Mouse (Mus musculus) neural tube, embryonic 12.5 days (tissue): ENCODE measurements around the gene Znhit6. TPM values are rescaled to one million over a fixed set of nuclear protein-coding genes. Genes with fewer than 3 reads are reported as not detected.

Source experiments
- ATAC-seq: fragments of 200-750 bp; cut with Nextera tagmentation; 2 replicates; pipeline ENCODE4 v1.8.0; 2017; ENCODE audit warnings: low read depth, mild to moderate bottlenecking, moderate TSS enrichment, moderate library complexity; ENCODE audit not compliant: low FRiP score
- H3K27ac ChIP-seq: fragments of 300-500 bp; sonication (generic); 2 replicates; pipeline ENCODE4 v1.5.1; 2016
- H3K27me3 ChIP-seq: fragments of 300-500 bp; sonication (generic); replicated peaks from 2 replicates; pipeline ENCODE4 v1.6.1; 2016; ENCODE audit warnings: mild to moderate bottlenecking
- H3K36me3 ChIP-seq: fragments of 300-500 bp; sonication (generic); 2 replicates; pipeline ENCODE4 v1.6.1; 2016; ENCODE audit warnings: mild to moderate bottlenecking
- H3K4me1 ChIP-seq: fragments of 300-500 bp; sonication (generic); 2 replicates; pipeline ENCODE4 v1.6.1; 2016
- H3K4me2 ChIP-seq: fragments of 300-500 bp; sonication (generic); replicated peaks from 2 replicates; pipeline ENCODE4 v1.6.1; 2016; ENCODE audit warnings: mild to moderate bottlenecking
- H3K4me3 ChIP-seq: fragments of 300-500 bp; sonication (generic); 2 replicates; pipeline ENCODE4 v1.5.1; 2016
- H3K9ac ChIP-seq: fragments of 300-500 bp; sonication (generic); 2 replicates; pipeline ENCODE4 v1.6.1; 2016; ENCODE audit warnings: mild to moderate bottlenecking
- H3K9me3 ChIP-seq: fragments of 300-500 bp; sonication (generic); 2 replicates; pipeline ENCODE4 v1.6.1; 2016; ENCODE audit warnings: mild to moderate bottlenecking
- WGBS: fragments of 180-500 bp; shearing (Covaris S2); methylation state at CpG from one replicate; pipeline ENCODE4 v1.1.7; 2016; 5-methylcytosine and 5-hydroxymethylcytosine counted together
- polyA plus RNA-seq: library from polyadenylated mRNA; unstranded; fragments of >200 nt; fragmentation: Nextera tagmentation; extraction: Ambion mirVana; gene quantifications from 2 replicates; pipeline ENCODE4 v1.2.1, GENCODE M21; 2016

Gene Znhit6
- polyA plus RNA-seq: 38.4 and 40.4 TPM in 2 replicates

DNA sequence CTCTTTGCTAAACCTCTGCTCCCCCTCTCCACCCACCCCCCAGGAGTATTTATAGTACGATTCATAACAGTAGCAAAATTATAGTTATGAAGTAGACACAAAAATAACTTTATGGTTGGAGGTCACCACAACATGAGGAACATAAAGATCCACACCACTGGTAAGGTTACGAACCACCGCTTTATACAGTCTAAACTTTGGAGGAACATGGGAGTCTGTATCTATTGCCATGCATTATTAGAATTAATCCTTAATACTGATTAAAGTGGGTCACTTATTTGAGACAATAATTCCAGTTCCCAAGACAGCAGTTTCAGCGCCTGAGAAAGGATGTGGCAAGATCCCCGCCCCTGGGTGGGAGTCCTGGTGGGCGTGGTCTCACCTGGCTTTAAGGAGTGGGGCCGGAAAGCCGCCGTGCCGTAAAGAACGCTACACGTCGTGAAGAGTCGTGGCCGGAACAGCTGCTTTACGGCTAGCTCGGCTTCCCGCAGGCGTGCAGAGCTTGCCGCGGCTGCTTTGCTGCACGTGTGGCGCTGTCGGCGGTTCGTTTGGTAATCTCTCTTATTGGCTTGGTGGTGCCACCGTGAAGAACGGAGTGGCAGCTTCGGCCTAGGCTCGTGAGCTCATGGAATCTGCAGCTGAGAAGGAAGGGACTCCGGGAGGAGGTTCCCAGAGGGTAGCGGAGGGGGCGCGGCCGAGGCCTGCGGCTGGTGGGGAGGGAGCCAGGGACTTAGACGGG lies at the start of gene Znhit6:
Znhit6 (plus strand) TSS at position 463 of the 739 bp plus-strand sequence.
- WGBS: 6% methylated on average over 37 of the region's 37 CpGs
- peak; percentile 91 for ATAC-seq
- Histone ChIP-seq H3K4me3 (peak within 1 kb of the TSS; percentile 69), H3K36me3 (peaks cover 23% of the 10 kb centered on the region), H3K9me3 (no peaks in the 10 kb centered on the region), H3K27me3 (no peaks in the 10 kb centered on the region), H3K4me1 (peaks cover 8% of the 10 kb centered on the region), H3K27ac (no peak within 1 kb of the TSS), H3K4me2 (peak within 1 kb of the TSS; percentile 75), H3K9ac (peak within 1 kb of the TSS; percentile 61)

DNA sequence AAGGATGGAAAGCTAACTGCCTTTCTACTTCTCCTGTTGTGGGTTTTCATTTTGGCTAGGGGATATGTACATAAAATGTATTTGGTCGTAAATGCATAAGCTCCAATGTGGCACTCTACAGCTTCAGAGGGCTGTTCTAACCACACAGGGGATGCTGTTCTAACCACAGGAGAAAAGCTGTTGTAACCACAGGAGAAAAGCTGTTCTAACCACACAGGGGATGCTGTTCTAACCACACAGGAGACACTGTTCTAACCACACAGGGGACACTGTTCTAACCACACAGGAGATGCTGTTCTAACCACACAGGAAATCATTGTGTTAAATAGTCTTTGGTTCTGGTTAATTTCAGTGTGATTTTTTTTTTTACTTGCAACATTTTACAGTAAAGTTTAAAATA lies 38.1 kb upstream of the Znhit6 start:
- Histone ChIP-seq H3K36me3 (no peaks in the 10 kb centered on the region), H3K27me3 (no peaks in the 10 kb centered on the region), H3K27ac (no peak overlapping the region), H3K9me3 (peaks cover 2% of the 10 kb centered on the region; the same call in 1 of the 2 replicates), H3K4me3 (no peak overlapping the region), H3K9ac (no peak overlapping the region), H3K4me2 (no peak overlapping the region), H3K4me1 (no peaks in the 10 kb centered on the region)
- ATAC-seq: no peak
- WGBS: 82% methylated on average over 1 of the region's 1 CpGs

DNA sequence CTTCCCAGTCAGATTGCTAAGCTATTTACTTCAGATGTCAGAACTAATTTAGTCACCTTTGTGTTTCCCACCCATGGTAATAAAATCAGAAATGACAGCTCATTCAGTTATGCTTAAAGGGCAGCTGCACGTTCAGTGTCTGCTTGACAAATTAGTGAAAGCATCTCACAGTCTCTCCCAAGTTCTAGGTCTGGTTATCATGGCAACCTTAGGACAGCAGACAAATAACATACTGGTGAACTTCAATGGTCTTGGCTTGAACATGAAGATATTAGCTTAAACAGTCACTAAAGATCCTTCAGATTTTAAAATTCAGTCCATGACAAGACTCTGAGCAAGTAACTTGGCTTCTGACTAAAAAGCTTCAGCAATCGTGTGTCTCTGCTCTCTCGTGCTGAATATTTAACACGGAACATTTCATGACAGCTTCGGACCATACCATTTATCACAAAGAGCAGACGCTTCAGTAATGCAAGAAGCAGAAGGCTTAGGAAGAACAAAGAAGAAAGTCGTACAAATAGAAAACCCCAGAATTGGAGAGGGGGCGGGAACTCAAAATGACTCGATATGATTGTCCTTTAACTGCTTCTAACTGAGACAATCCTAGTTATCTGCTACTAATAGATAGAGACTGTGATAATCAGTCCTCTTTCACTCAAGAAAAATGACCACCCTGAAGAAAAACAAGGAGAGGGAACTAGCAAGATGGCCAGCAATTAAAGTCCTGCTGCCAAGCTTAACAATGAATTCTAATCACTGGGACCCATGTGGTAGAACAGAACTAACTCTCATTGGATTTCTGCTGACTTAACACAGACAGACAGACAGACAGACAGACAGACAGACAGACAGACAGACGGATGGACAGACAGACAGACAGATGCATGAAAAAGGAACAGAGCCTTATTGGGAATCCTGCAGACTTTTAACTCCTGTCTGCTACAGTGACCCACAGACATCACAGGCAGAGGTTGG lies 27.3 kb upstream of the Znhit6 start:
- no peak for ATAC-seq
- Histone ChIP-seq H3K4me2 (no peak overlapping the region), H3K4me1 (no peaks in the 10 kb centered on the region), H3K4me3 (no peak overlapping the region), H3K27me3 (no peaks in the 10 kb centered on the region), H3K9me3 (no peaks in the 10 kb centered on the region), H3K27ac (no peak overlapping the region), H3K36me3 (no peaks in the 10 kb centered on the region), H3K9ac (no peak overlapping the region)
- whole genome bisulfite sequencing: 79% methylated on average over 10 of the region's 10 CpGs

DNA sequence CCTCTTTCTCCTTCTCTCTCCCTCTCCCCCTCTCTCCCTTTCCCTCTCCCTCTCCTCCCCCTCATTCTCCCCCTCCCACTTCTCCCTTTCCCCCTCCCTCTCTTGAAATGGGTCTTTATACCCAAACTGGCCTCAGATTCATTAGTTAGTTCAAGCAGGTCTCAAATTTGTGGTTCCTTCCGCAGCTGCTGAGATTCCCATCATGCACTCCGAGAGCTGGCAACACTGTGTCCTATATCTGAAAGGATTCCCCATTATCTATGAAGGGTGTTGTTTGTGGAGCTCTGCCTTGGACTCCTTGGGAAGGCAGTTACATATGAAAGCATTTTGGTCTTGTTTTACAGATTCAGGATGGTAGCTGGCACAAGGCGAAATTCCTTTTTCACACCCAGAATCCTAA lies 25.8 kb upstream of the Znhit6 start:
- no peak overlapping the region for H3K4me2 ChIP-seq
- no peaks in the 10 kb centered on the region for H3K9me3 ChIP-seq
- no peak overlapping the region for H3K27ac ChIP-seq
- 68% methylated on average over 3 of the region's 3 CpGs for whole genome bisulfite sequencing
- H3K4me1 ChIP-seq: no peaks in the 10 kb centered on the region
- H3K27me3 ChIP-seq: no peaks in the 10 kb centered on the region
- H3K9ac ChIP-seq: no peak overlapping the region
- H3K4me3 ChIP-seq: no peak overlapping the region
- ATAC-seq: no peak
- H3K36me3 ChIP-seq: no peaks in the 10 kb centered on the region

DNA sequence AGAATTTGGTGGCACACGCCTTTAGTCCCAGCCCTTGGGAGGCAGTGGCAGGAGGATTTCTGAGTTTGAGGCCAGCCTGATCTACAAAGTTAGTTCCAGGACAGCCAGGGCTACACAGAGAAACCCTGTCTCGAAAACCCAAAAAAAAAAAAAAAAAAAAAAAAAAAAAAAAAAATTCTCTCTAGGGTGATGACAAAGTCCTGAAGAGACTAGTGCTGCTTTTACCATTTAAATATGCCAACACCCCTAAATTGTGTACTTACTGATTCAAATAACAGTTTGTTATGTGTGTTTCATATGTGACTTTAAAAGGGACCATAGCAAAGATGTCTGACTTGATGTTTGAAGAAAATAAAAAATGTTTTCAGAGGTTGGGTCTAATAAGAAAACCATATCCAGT lies 21.6 kb upstream of the Znhit6 start:
- H3K27ac ChIP-seq: no peak overlapping the region
- 86% methylated on average over 2 of the region's 2 CpGs for WGBS
- no peak overlapping the region for H3K4me2 ChIP-seq
- no peak for ATAC-seq
- no peaks in the 10 kb centered on the region for H3K36me3 ChIP-seq
- no peaks in the 10 kb centered on the region for H3K27me3 ChIP-seq
- no peak overlapping the region for H3K4me3 ChIP-seq
- H3K9me3 ChIP-seq: no peaks in the 10 kb centered on the region
- no peak overlapping the region for H3K9ac ChIP-seq
- no peaks in the 10 kb centered on the region for H3K4me1 ChIP-seq

- WGBS: 94% methylated on average over 10 of the region's 10 CpGs
- Histone ChIP-seq H3K36me3 (no peaks in the 10 kb centered on the region), H3K27me3 (no peaks in the 10 kb centered on the region), H3K9ac (no peak overlapping the region), H3K4me2 (no peak overlapping the region), H3K9me3 (no peaks in the 10 kb centered on the region), H3K4me3 (no peak overlapping the region), H3K27ac (no peak overlapping the region), H3K4me1 (no peaks in the 10 kb centered on the region)
- no peak for ATAC-seq
Observed at GRCm38 (mm10) chr3:145556206-145556605, 19.8 kb upstream of the Znhit6 start.

GRCm38 (mm10) chr3:145559675-145560074 lies 16.3 kb upstream of the Znhit6 start:
- H3K27me3 ChIP-seq: no peaks in the 10 kb centered on the region
- WGBS: 94% methylated on average over 5 of the region's 5 CpGs

DNA sequence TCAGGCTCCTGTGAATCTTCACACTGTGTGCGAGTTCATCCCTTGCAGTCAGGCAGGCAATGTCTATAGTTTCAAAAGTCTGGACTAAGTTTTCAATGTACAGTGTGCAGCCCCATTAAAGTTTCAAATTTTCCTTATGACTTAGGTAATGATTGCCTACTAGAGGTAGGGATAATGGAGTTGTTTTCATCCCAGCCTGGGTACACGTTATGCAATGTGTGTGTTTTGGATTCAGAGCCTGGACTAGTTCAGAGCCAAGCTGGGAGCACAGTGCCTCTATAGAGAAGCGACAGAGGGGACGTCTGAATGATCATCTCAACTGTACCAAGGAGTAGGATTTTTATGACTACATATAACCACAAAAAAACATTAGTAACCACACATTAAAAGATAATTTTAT lies 15.9 kb upstream of the Znhit6 start:
- 86% methylated on average over 4 of the region's 4 CpGs for WGBS
- no peak overlapping the region for H3K9ac ChIP-seq
- ATAC-seq: no peak
- H3K27ac ChIP-seq: no peak overlapping the region
- no peaks in the 10 kb centered on the region for H3K4me1 ChIP-seq
- peaks cover 4% of the 10 kb centered on the region; the same call in 1 of the 2 replicates for H3K9me3 ChIP-seq
- H3K36me3 ChIP-seq: no peaks in the 10 kb centered on the region
- H3K4me3 ChIP-seq: no peak overlapping the region
- H3K4me2 ChIP-seq: no peak overlapping the region
- H3K27me3 ChIP-seq: no peaks in the 10 kb centered on the region

More at GRCm38 (mm10) chr3:145559675-145560074, 16.3 kb upstream of the Znhit6 start:
- H3K9me3 ChIP-seq: peaks cover 4% of the 10 kb centered on the region; the same call in 1 of the 2 replicates
- H3K4me3 ChIP-seq: no peak overlapping the region
- H3K9ac ChIP-seq: no peak overlapping the region
- no peak overlapping the region for H3K27ac ChIP-seq
- H3K4me2 ChIP-seq: no peak overlapping the region
- no peak for ATAC-seq
- H3K36me3 ChIP-seq: no peaks in the 10 kb centered on the region
- H3K4me1 ChIP-seq: no peaks in the 10 kb centered on the region

DNA sequence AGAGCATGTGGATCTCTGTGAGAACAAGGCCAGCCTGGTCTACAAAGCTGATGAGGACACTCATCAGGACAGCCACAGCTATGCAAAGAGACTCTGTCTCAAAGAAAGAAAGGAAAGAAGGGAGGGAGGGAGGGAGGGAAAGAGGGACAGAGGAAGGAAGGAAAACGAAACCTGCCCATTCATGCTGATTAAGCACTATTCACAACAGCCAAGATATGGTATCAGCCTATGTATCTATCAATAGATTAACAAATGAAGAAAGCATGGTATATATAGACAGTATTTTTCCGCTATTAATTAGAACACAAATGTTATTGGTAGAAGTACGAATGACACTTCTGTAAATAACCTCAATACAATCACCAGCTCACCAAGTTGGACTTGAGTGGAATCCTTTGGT lies 1.5 kb upstream of the Znhit6 start:
- no peaks in the 10 kb centered on the region for H3K9me3 ChIP-seq
- no peaks in the 10 kb centered on the region for H3K27me3 ChIP-seq
- H3K4me3 ChIP-seq: no peak overlapping the region
- H3K4me2 ChIP-seq: no peak overlapping the region
- H3K36me3 ChIP-seq: peaks cover 17% of the 10 kb centered on the region
- H3K4me1 ChIP-seq: peaks cover 8% of the 10 kb centered on the region
- no peak for ATAC-seq
- 93% methylated on average over 3 of the region's 3 CpGs for WGBS
- H3K27ac ChIP-seq: no peak overlapping the region
- no peak overlapping the region for H3K9ac ChIP-seq

DNA sequence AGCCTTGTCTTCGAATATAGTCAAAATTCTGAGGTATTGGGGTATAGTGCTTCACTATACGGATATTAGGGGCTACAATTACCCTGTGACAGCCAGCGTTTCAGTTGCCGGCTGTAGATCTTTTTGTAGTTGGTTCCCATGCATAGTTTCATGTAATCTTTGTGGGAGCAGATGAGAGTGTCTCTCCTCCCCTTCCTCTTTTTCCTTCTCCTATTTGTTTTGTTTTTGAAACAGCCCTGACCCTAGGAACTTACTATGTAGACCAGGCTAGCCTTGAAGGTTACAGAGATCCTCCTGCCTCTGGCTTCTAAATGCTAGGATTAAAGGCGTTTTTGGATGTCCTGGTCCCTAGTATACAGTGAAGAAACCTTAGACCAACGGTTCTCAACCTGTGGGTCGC lies 665 bp upstream of the Znhit6 start:
- Histone ChIP-seq H3K9me3 (no peaks in the 10 kb centered on the region), H3K27ac (no peak overlapping the region), H3K36me3 (peaks cover 22% of the 10 kb centered on the region), H3K4me1 (peaks cover 8% of the 10 kb centered on the region), H3K4me2 (peak overlapping the region; percentile 75; the same call in 1 of the 2 replicates), H3K9ac (no peak overlapping the region), H3K27me3 (no peaks in the 10 kb centered on the region), H3K4me3 (no peak overlapping the region)
- no peak for ATAC-seq
- WGBS: 86% methylated on average over 7 of the region's 7 CpGs

DNA sequence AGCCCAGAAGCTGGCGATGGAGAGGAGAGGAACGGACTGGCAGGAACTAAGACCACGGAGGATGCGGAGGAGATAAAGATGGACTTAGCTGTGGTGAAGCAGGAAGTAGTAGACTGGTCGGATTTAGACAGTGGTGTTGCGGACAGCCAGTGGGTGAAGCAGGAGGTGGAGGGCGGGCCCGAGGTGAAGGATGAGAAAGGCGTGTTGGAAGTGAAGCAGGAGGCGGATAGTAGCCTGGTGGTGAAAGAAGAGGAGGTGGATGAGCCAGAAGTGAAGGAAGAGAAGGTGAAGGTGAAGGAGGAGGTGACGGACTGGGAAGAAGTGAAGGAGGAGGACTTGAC lies 447 bp downstream of the Znhit6 start:
- H3K36me3 ChIP-seq: peaks cover 27% of the 10 kb centered on the region
- H3K4me3 ChIP-seq: peak overlapping the region; percentile 69
- under 1% methylated on average over 11 of the region's 11 CpGs for WGBS
- ATAC-seq: no peak; the same call in 1 of the 2 replicates
- no peaks in the 10 kb centered on the region for H3K9me3 ChIP-seq
- no peaks in the 10 kb centered on the region for H3K27me3 ChIP-seq
- peak overlapping the region; percentile 61 for H3K9ac ChIP-seq
- H3K4me1 ChIP-seq: peaks cover 8% of the 10 kb centered on the region
- no peak overlapping the region for H3K27ac ChIP-seq
- H3K4me2 ChIP-seq: peak overlapping the region; percentile 75

GRCm38 (mm10) chr3:145576876-145577275 lies 871 bp downstream of the Znhit6 start:
- Histone ChIP-seq H3K9me3 (no peaks in the 10 kb centered on the region), H3K27me3 (no peaks in the 10 kb centered on the region), H3K4me3 (peak overlapping the region; percentile 69), H3K9ac (peak overlapping the region; percentile 61), H3K4me2 (peak overlapping the region; percentile 75), H3K36me3 (peaks cover 27% of the 10 kb centered on the region), H3K4me1 (peaks cover 8% of the 10 kb centered on the region), H3K27ac (no peak overlapping the region)
- WGBS: 36% methylated on average over 15 of the region's 15 CpGs
- no peak for ATAC-seq
